Mouse (Mus musculus) lung, adult 2 months (tissue): ENCODE results near the gene Mark2.

ENCODE experiments used
- CTCF ChIP-seq: fragments of 200-500 bp; IDR thresholded peaks from 2 replicates; pipeline ENCODE4 v1.5.1; 2011; ENCODE audit warnings: mild to moderate bottlenecking, low read length, control low read depth; ENCODE audit not compliant: insufficient read depth
- POLR2A ChIP-seq: fragments of 200-500 bp; IDR thresholded peaks from 2 replicates; pipeline ENCODE4 v1.6.1; 2011; ENCODE audit warnings: low read depth, mild to moderate bottlenecking, control low read depth, low read length, borderline replicate concordance; ENCODE audit errors: extremely low read depth

GRCm38 (mm10) chr19:7316822-7317221, 24.8 kb downstream of the Mark2 start:
- TF ChIP-seq POLR2A, result no peak
- TF ChIP-seq CTCF, result no peak
